Mouse (Mus musculus): ENCODE measurements at regions not wholly inside any gene's neighbourhood (a gene's known extent, or its start where the extent isn't known, plus 50 kb on each side); places are given as distances from the start of the nearest gene placed in this dataset.

DNA sequence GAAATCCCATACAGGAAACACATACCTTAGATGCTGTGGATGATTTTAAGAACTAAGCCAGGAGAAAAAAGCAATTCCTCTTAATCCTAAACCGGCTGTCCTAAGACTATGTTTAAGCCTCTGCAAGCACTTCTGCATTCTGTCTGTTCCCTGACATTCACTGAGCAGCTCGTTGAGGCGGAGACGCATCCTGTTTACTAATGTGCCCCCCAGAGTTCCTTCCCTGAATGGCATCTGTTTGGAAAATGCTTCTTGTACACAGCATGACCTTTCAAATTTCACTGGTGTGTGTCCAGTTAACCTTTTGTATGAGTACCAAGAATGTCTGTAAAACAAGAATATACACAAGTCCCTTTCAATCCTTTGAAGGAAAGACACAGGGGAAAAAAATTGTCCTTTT, 73.4 kb upstream of the Zdhhc17 start:
- TF ChIP-seq CTCF (conservative IDR thresholded peaks at IDR 0.05; ENCODE audit: low read length) (no peak), POU5F1 (IDR thresholded peaks at IDR 0.05; ENCODE audit: borderline replicate concordance, low read length) (no peak), NANOG (IDR thresholded peaks at IDR 0.05; ENCODE audit: borderline replicate concordance, low read length) (no peak)

Measured in E14TG2a.4 (cell line).